Mouse (Mus musculus): ENCODE data around the gene Wwox. TPM values are rescaled to one million over a fixed set of nuclear protein-coding genes. Genes with fewer than 3 reads are reported as not detected.

The Wwox gene
- polyA plus RNA-seq, 1 experiment from 2014 or later, result 16.3 TPM

- H3K9me3 ChIP-seq (replicated peaks; ENCODE audit: low read length), result no peaks in the 10 kb centered on the region
- H3K36me3 ChIP-seq (ENCODE audit: insufficient read depth, low read length), result no peaks in the 10 kb centered on the region
- no peak overlapping the region for H3K4me3 ChIP-seq (replicated peaks; ENCODE audit: low read depth, low read length)
- no peak for TF ChIP-seq CTCF (IDR thresholded peaks at IDR 0.05; ENCODE audit: low read depth)
- no peak overlapping the region for H3K27ac ChIP-seq
- H3K4me1 ChIP-seq (replicated peaks; ENCODE audit: insufficient read depth, low read length), result 0 out of 2 replicates have a peak, but pooled peaks cover 4% of the 10 kb centered on the region
- no peak overlapping the region for H3K9ac ChIP-seq (ENCODE audit: low read depth, low read length)
- H3K27me3 ChIP-seq (ENCODE audit: insufficient read depth, low read length), result no peaks in the 10 kb centered on the region
- DNase-seq (ENCODE audit: low spot score), result no peak
- H3K4me2 ChIP-seq (ENCODE audit: low read length), result no peak overlapping the region
- no peak for ATAC-seq (replicated peaks; ENCODE audit: low FRiP score, low read depth)
- WGBS, result 86% methylated on average over 4 of the region's 4 CpGs
Observed at GRCm38 (mm10) chr8:114891252-114891651, 451.8 kb downstream of the Wwox start.

GRCm38 (mm10) chr8:114897432-114897831, 458.0 kb downstream of the Wwox start:
- no peaks in the 10 kb centered on the region for H3K36me3 ChIP-seq (ENCODE audit: insufficient read depth, low read length)
- H3K4me3 ChIP-seq (replicated peaks; ENCODE audit: low read depth, low read length), result no peak overlapping the region
- WGBS, result 75% methylated on average over 8 of the region's 8 CpGs
- ATAC-seq (replicated peaks; ENCODE audit: low FRiP score, low read depth) (no peak), DNase-seq (ENCODE audit: low spot score) (no peak)
- H3K9me3 ChIP-seq (replicated peaks; ENCODE audit: low read length), result no peaks in the 10 kb centered on the region
- no peak overlapping the region for H3K9ac ChIP-seq (ENCODE audit: low read depth, low read length)
- H3K27me3 ChIP-seq (ENCODE audit: insufficient read depth, low read length), result no peaks in the 10 kb centered on the region
- no peak for TF ChIP-seq CTCF (IDR thresholded peaks at IDR 0.05; ENCODE audit: low read depth)
- no peaks in the 10 kb centered on the region for H3K4me1 ChIP-seq (replicated peaks; ENCODE audit: insufficient read depth, low read length)
- no peak overlapping the region for H3K27ac ChIP-seq
- no peak overlapping the region for H3K4me2 ChIP-seq (ENCODE audit: low read length)

GRCm38 (mm10) chr8:114899157-114899556, 459.7 kb downstream of the Wwox start:
- TF ChIP-seq CTCF (IDR thresholded peaks at IDR 0.05; ENCODE audit: low read depth), result no peak
- H3K27ac ChIP-seq, result no peak overlapping the region
- H3K9me3 ChIP-seq (replicated peaks; ENCODE audit: low read length), result no peaks in the 10 kb centered on the region
- no peak overlapping the region for H3K4me3 ChIP-seq (replicated peaks; ENCODE audit: low read depth, low read length)
- H3K9ac ChIP-seq (ENCODE audit: low read depth, low read length), result no peak overlapping the region
- no peaks in the 10 kb centered on the region for H3K36me3 ChIP-seq (ENCODE audit: insufficient read depth, low read length)
- 82% methylated on average over 12 of the region's 12 CpGs for WGBS
- no peaks in the 10 kb centered on the region for H3K27me3 ChIP-seq (ENCODE audit: insufficient read depth, low read length)
- H3K4me1 ChIP-seq (replicated peaks; ENCODE audit: insufficient read depth, low read length), result no peaks in the 10 kb centered on the region
- DNase-seq (ENCODE audit: low spot score) (no peak), ATAC-seq (replicated peaks; ENCODE audit: low FRiP score, low read depth) (no peak)
- no peak overlapping the region for H3K4me2 ChIP-seq (ENCODE audit: low read length)

GRCm38 (mm10) chr8:114902584-114902983, 463.1 kb downstream of the Wwox start:
- ATAC-seq (replicated peaks; ENCODE audit: low FRiP score, low read depth) (no peak), DNase-seq (ENCODE audit: low spot score) (no peak)
- no peak overlapping the region for H3K4me2 ChIP-seq (ENCODE audit: low read length)
- no peak overlapping the region for H3K27ac ChIP-seq
- no peaks in the 10 kb centered on the region for H3K4me1 ChIP-seq (replicated peaks; ENCODE audit: insufficient read depth, low read length)
- H3K36me3 ChIP-seq (ENCODE audit: insufficient read depth, low read length), result no peaks in the 10 kb centered on the region
- WGBS, result 87% methylated on average over 5 of the region's 5 CpGs
- H3K9me3 ChIP-seq (replicated peaks; ENCODE audit: low read length), result no peaks in the 10 kb centered on the region
- H3K27me3 ChIP-seq (ENCODE audit: insufficient read depth, low read length), result no peaks in the 10 kb centered on the region
- H3K4me3 ChIP-seq (replicated peaks; ENCODE audit: low read depth, low read length), result no peak overlapping the region
- TF ChIP-seq CTCF (IDR thresholded peaks at IDR 0.05; ENCODE audit: low read depth), result no peak
- H3K9ac ChIP-seq (ENCODE audit: low read depth, low read length), result no peak overlapping the region

- WGBS, result 91% methylated on average over 8 of the region's 8 CpGs
- Histone ChIP-seq H3K4me3 (replicated peaks; ENCODE audit: low read depth, low read length) (no peak overlapping the region), H3K27ac (no peak overlapping the region), H3K9me3 (replicated peaks; ENCODE audit: low read length) (no peaks in the 10 kb centered on the region), H3K27me3 (ENCODE audit: insufficient read depth, low read length) (no peaks in the 10 kb centered on the region), H3K36me3 (ENCODE audit: insufficient read depth, low read length) (no peaks in the 10 kb centered on the region), H3K9ac (ENCODE audit: low read depth, low read length) (no peak overlapping the region), H3K4me1 (replicated peaks; ENCODE audit: insufficient read depth, low read length) (no peaks in the 10 kb centered on the region), H3K4me2 (ENCODE audit: low read length) (no peak overlapping the region)
- no peak for DNase-seq (ENCODE audit: low spot score)
- TF ChIP-seq CTCF (IDR thresholded peaks at IDR 0.05; ENCODE audit: low read depth), result no peak
- no peak for ATAC-seq (replicated peaks; ENCODE audit: low FRiP score, low read depth)
Observed at GRCm38 (mm10) chr8:114908086-114908485, 468.6 kb downstream of the Wwox start.

GRCm38 (mm10) chr8:114908589-114908988, 469.1 kb downstream of the Wwox start:
- TF ChIP-seq CTCF (IDR thresholded peaks at IDR 0.05; ENCODE audit: low read depth), result no peak
- 78% methylated on average over 7 of the region's 7 CpGs for WGBS
- ATAC-seq (replicated peaks; ENCODE audit: low FRiP score, low read depth) (no peak), DNase-seq (ENCODE audit: low spot score) (no peak)
- Histone ChIP-seq H3K9ac (ENCODE audit: low read depth, low read length) (no peak overlapping the region), H3K4me3 (replicated peaks; ENCODE audit: low read depth, low read length) (no peak overlapping the region), H3K36me3 (ENCODE audit: insufficient read depth, low read length) (no peaks in the 10 kb centered on the region), H3K9me3 (replicated peaks; ENCODE audit: low read length) (no peaks in the 10 kb centered on the region), H3K4me2 (ENCODE audit: low read length) (no peak overlapping the region), H3K27ac (no peak overlapping the region), H3K4me1 (replicated peaks; ENCODE audit: insufficient read depth, low read length) (no peaks in the 10 kb centered on the region), H3K27me3 (ENCODE audit: insufficient read depth, low read length) (no peaks in the 10 kb centered on the region)

GRCm38 (mm10) chr8:114909146-114909545, 469.7 kb downstream of the Wwox start:
- no peak for DNase-seq (ENCODE audit: low spot score)
- no peak overlapping the region for H3K4me3 ChIP-seq (replicated peaks; ENCODE audit: low read depth, low read length)
- H3K36me3 ChIP-seq (ENCODE audit: insufficient read depth, low read length), result no peaks in the 10 kb centered on the region
- no peaks in the 10 kb centered on the region for H3K4me1 ChIP-seq (replicated peaks; ENCODE audit: insufficient read depth, low read length)
- ATAC-seq (replicated peaks; ENCODE audit: low FRiP score, low read depth), result no peak
- no peaks in the 10 kb centered on the region for H3K9me3 ChIP-seq (replicated peaks; ENCODE audit: low read length)
- WGBS, result 90% methylated on average over 9 of the region's 9 CpGs
- H3K9ac ChIP-seq (ENCODE audit: low read depth, low read length), result no peak overlapping the region
- TF ChIP-seq CTCF (IDR thresholded peaks at IDR 0.05; ENCODE audit: low read depth), result no peak
- no peak overlapping the region for H3K4me2 ChIP-seq (ENCODE audit: low read length)
- H3K27ac ChIP-seq, result no peak overlapping the region
- no peaks in the 10 kb centered on the region for H3K27me3 ChIP-seq (ENCODE audit: insufficient read depth, low read length)

All from kidney, postnatal 0 days (tissue).